Mouse (Mus musculus) forebrain, embryonic 16.5 days (tissue): ENCODE measurements at regions not wholly inside any gene's neighbourhood (a gene's known extent, or its start where the extent isn't known, plus 50 kb on each side); places are given as distances from the start of the nearest gene placed in this dataset.

Experiments
- ATAC-seq: fragments of 200-750 bp; cut with Nextera tagmentation; 2 replicates; pipeline ENCODE4 v1.8.0; 2017; ENCODE audit warnings: mild to moderate bottlenecking, moderate library complexity
- H3K27ac ChIP-seq: fragments of 300-500 bp; sonication (generic); 2 replicates; pipeline ENCODE4 v1.5.1; 2014; ENCODE audit warnings: low read length, control low read depth
- H3K27me3 ChIP-seq: fragments of 300-500 bp; sonication (generic); replicated peaks from 2 replicates; pipeline ENCODE4 v1.6.1; 2014; ENCODE audit warnings: low read length; ENCODE audit not compliant: control insufficient read depth, insufficient read depth
- H3K36me3 ChIP-seq: fragments of 300-500 bp; sonication (generic); 2 replicates; pipeline ENCODE4 v1.6.1; 2014; ENCODE audit not compliant: control insufficient read depth, insufficient read depth
- H3K4me1 ChIP-seq: fragments of 300-500 bp; sonication (generic); replicated peaks from 2 replicates; pipeline ENCODE4 v1.6.1; 2014; ENCODE audit warnings: low read length; ENCODE audit not compliant: control insufficient read depth, insufficient read depth
- H3K4me2 ChIP-seq: fragments of 300-500 bp; sonication (generic); 2 replicates; pipeline ENCODE4 v1.6.1; 2014; ENCODE audit warnings: mild to moderate bottlenecking, low read length, control low read depth
- H3K4me3 ChIP-seq: fragments of 300-500 bp; sonication (generic); replicated peaks from 2 replicates; pipeline ENCODE4 v1.5.1; 2014; ENCODE audit warnings: mild to moderate bottlenecking, low read length, control low read depth
- H3K9ac ChIP-seq: fragments of 300-500 bp; sonication (generic); replicated peaks from 2 replicates; pipeline ENCODE4 v1.6.1; 2014; ENCODE audit warnings: low read depth, low read length, control low read depth
- H3K9me3 ChIP-seq: fragments of 300-500 bp; sonication (generic); 2 replicates; pipeline ENCODE4 v1.6.1; 2016; ENCODE audit warnings: low read length; ENCODE audit not compliant: control insufficient read depth
- WGBS: fragments of 180-500 bp; shearing (Covaris S2); extraction: QIAGEN DNeasy Blood & Tissue Kit; methylation state at CpG from one replicate; pipeline ENCODE4 v1.1.7; 2014; 5-methylcytosine and 5-hydroxymethylcytosine counted together

DNA sequence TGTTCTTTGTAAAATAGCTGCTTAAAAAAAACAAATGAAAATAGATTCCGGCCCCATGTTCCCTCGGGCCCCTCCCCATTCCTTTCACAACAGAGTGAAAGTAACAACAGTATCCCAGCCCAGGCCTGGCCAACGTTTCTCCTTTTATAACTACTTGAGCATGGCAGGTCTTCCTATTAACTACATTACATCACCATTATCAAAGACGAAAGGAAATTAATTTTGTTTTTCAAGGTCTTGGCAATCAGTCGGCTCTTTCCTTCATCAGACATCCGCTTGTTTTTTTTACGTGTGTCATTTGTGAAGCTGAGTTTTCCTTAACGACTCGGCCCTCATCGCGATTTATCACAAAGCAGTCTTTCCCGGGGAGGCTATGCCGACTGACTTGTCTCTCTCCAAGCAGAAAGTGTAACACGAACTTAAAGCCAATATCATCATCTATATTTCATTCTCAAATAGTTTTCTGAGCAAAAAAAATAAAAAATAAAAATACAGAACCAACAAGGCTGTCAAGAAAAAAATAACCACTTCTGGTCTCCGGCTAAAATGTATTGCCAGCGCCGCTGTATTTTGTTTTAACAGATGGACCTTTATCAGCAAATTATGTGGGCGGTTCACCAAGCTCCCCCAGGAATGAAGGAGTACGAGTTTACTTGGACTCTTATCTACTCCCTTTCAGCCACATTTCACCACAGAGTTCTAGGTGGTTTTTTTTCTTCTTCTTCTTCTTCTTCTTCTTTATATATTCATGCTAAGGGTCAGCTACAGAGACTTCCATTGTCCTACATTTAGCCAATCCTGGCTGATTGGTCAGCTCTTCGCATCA is 89.9 kb upstream of the Cdkn3 start:
- no peak overlapping the region for H3K4me2 ChIP-seq
- H3K9ac ChIP-seq, result no peak overlapping the region
- H3K4me3 ChIP-seq, result no peak overlapping the region
- no peaks in the 10 kb centered on the region for H3K4me1 ChIP-seq
- no peaks in the 10 kb centered on the region; the same call in 1 of the 2 replicates for H3K9me3 ChIP-seq
- H3K27me3 ChIP-seq, result no peaks in the 10 kb centered on the region
- no peaks in the 10 kb centered on the region for H3K36me3 ChIP-seq
- WGBS, result 62% methylated on average over 20 of the region's 20 CpGs
- no peak overlapping the region for H3K27ac ChIP-seq
- no peak for ATAC-seq

DNA sequence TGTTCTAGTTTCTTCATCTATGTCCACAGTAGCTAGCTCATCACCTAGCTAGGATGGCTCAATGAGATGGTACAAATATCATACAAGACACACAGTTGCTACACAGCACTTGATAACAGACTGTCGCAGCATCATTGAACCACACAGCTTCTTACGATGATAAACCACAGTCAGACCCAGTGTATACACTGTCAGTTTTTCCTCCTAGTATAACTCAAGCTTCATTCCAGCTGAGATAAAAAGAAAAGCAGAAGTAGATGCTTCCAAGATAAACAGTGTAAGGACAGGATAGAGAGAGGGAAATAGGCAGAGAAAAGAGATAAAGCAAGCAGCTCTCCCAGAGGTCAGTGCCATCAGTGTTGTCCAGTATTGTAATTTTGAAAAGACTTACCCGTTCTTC is 92.1 kb upstream of the Cdkn3 start:
- no peak overlapping the region for H3K4me2 ChIP-seq
- no peak overlapping the region for H3K27ac ChIP-seq
- WGBS, result 95% methylated on average over 3 of the region's 3 CpGs
- no peaks in the 10 kb centered on the region for H3K27me3 ChIP-seq
- H3K4me3 ChIP-seq, result no peak overlapping the region
- H3K36me3 ChIP-seq, result no peaks in the 10 kb centered on the region
- no peak overlapping the region for H3K9ac ChIP-seq
- no peaks in the 10 kb centered on the region for H3K4me1 ChIP-seq
- no peak for ATAC-seq
- no peaks in the 10 kb centered on the region; the same call in 1 of the 2 replicates for H3K9me3 ChIP-seq

DNA sequence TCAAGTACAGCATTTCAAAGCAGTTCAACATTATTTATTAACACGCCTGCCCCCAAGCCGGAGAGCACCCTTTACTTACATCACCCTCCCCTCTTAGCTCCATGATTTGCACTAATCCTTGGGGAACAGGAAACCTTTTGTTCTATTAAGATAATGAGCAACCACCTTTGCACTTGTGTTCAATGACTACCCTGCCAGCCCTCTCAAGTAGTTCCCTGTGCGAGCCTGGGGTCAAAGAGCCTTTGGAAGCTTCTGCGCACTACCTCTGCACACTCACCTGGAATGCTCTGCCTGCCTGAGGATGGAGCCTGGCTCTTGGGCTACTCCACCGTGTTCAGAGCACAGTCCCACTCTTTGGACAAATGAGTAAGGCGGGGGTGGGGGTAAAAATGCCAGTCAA is 96.0 kb upstream of the Cdkn3 start:
- no peak for ATAC-seq
- Histone ChIP-seq H3K4me2 (no peak overlapping the region), H3K4me1 (peaks cover 7% of the 10 kb centered on the region), H3K27me3 (no peaks in the 10 kb centered on the region), H3K9ac (no peak overlapping the region), H3K4me3 (no peak overlapping the region), H3K9me3 (no peaks in the 10 kb centered on the region), H3K36me3 (no peaks in the 10 kb centered on the region), H3K27ac (no peak overlapping the region)
- WGBS, result 70% methylated on average over 6 of the region's 6 CpGs

GRCm38 (mm10) chr14:46663529-46663928 is 96.8 kb upstream of the Cdkn3 start:
- H3K4me3 ChIP-seq, result no peak overlapping the region
- H3K9ac ChIP-seq, result no peak overlapping the region
- H3K4me1 ChIP-seq, result peaks cover 7% of the 10 kb centered on the region
- 85% methylated on average over 5 of the region's 5 CpGs for WGBS
- no peak for ATAC-seq
- H3K4me2 ChIP-seq, result no peak overlapping the region
- H3K27ac ChIP-seq, result no peak overlapping the region
- no peaks in the 10 kb centered on the region for H3K9me3 ChIP-seq
- H3K27me3 ChIP-seq, result no peaks in the 10 kb centered on the region
- H3K36me3 ChIP-seq, result no peaks in the 10 kb centered on the region

DNA sequence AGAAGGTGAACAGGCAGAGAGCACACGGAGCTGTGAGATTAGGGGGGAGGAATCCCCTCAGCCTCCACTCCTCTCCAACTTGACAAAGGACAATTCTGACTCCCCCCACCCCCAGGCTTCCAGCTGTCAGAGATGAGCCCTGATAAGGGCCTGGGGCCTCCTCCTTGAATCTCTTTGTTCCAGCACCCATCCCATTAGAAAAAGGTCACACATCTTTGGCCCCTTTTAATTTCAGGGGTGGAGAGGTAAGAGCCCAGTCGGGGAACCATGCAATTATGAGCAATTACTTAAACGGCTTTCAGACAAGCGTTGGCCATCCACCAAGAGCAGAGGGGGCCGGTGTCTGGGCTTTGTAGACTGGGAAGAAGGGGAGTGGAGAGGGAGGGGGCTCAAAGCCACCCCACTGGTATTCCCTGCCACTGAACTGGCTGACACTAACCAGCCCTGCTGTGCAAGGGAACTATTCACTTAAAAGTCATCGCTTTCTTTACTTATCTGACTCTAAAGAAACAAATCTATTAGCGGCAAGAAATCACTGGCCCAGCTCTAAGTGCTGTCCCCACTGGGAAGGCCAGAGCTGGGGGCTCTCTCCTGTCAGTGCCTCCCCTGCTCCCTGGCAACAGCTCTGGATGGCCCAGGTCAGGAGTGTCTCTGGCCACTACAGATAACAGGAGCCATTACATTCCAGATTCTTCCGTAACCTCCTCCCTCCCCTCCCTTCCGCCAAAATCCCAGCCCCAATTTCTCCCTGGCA is 98.4 kb upstream of the Cdkn3 start:
- Histone ChIP-seq H3K4me3 (no peak overlapping the region), H3K36me3 (no peaks in the 10 kb centered on the region), H3K9me3 (no peaks in the 10 kb centered on the region), H3K4me2 (no peak overlapping the region), H3K27me3 (no peaks in the 10 kb centered on the region), H3K9ac (no peak overlapping the region), H3K4me1 (peaks cover 7% of the 10 kb centered on the region), H3K27ac (no peak overlapping the region)
- peak; percentile 66 for ATAC-seq
- WGBS, result 9% methylated on average over 9 of the region's 9 CpGs

DNA sequence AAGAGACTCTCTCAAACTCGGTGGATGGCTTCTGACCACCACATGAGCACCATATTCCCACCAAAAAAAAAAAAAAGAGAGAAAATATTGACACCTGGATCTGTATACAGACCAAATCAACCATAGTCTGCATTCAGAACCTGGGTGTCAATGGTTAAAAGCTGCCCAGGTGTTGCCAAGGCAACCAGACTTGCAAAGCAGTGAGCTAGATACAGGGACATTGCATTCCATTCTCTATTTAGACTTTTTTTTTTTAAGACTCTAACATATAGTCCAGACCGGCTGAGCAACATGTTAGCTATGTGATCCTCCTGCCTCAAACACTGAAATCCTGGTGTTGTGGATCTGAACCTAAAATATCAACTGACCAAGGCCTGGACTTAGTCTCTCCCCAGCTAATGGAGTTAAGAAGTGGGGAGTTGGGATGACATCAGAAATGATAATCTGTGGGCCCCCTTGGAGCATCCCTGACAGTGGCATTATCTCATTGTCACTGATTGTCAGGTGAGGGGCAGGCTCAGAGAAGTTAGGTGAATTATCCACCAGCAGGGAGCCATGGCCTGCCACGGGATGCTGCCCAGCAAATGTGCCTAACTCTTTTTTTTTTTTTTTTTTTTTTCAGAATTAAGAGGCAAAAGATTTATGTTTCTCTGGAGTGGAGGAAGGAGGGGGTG is 99.1 kb upstream of the Cdkn3 start:
- no peak overlapping the region for H3K9ac ChIP-seq

GRCm38 (mm10) chr14:46659365-46659764 is 101.0 kb upstream of the Cdkn3 start:
- Histone ChIP-seq H3K9ac (no peak overlapping the region), H3K27me3 (peaks cover 3% of the 10 kb centered on the region; the same call in 1 of the 2 replicates), H3K4me2 (no peak overlapping the region), H3K27ac (no peak overlapping the region), H3K4me1 (peaks cover 7% of the 10 kb centered on the region), H3K4me3 (no peak overlapping the region), H3K9me3 (no peaks in the 10 kb centered on the region), H3K36me3 (no peaks in the 10 kb centered on the region)
- ATAC-seq, result no peak
- WGBS, result 75% methylated on average over 4 of the region's 4 CpGs

More for the DNA sequence above, 99.1 kb upstream of the Cdkn3 start:
- WGBS, result 25% methylated on average over 3 of the region's 3 CpGs
- no peaks in the 10 kb centered on the region for H3K9me3 ChIP-seq
- no peak overlapping the region for H3K4me2 ChIP-seq
- H3K4me3 ChIP-seq, result no peak overlapping the region
- no peaks in the 10 kb centered on the region for H3K36me3 ChIP-seq
- no peaks in the 10 kb centered on the region for H3K27me3 ChIP-seq
- H3K4me1 ChIP-seq, result peaks cover 7% of the 10 kb centered on the region
- peak; percentile 66 for ATAC-seq
- no peak overlapping the region for H3K27ac ChIP-seq

GRCm38 (mm10) chr14:46656249-46656648 is 104.1 kb upstream of the Cdkn3 start:
- no peak for ATAC-seq
- WGBS, result 85% methylated on average over 10 of the region's 10 CpGs
- Histone ChIP-seq H3K4me1 (no peaks in the 10 kb centered on the region; the same call in 1 of the 2 replicates), H3K27ac (no peak overlapping the region), H3K4me3 (no peak overlapping the region), H3K9ac (no peak overlapping the region), H3K9me3 (no peaks in the 10 kb centered on the region), H3K4me2 (no peak overlapping the region), H3K36me3 (no peaks in the 10 kb centered on the region), H3K27me3 (peaks cover 7% of the 10 kb centered on the region; the same call in 1 of the 2 replicates)

DNA sequence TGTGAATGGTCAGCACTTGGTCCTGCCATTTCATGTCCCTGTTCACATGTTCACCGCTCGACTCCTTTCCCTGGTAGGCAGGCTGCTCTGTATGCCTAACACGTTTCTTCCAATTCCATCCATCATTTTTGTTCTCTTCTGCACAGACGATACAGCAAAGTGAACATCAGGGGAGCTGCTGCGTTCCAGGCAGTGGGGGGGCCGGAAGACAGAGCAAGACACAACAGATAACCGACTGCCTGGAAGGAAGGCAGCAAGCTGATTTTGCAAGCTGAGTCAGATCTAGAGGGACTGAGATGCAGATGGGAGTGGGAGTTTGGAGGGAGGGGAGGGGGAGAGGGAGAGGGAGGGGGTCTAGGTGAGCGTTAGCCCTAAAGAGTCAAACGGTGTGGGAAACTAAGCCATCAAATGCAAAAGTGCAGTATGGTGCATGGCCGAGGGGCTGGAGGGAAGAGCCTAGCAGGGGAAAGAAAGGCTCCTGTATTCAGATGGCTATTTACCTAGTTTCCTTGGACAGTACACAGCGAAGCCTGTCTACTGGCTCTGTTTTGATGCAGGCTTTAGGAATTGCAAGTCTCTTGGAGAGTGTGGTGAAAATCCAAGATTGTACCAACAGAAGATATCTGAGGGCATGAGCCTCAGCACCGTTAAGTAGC is 112.9 kb upstream of the Cdkn3 start:
- H3K4me1 ChIP-seq, result no peaks in the 10 kb centered on the region
- peaks cover 47% of the 10 kb centered on the region for H3K27me3 ChIP-seq
- WGBS, result 51% methylated on average over 12 of the region's 12 CpGs
- H3K36me3 ChIP-seq, result no peaks in the 10 kb centered on the region
- peak; percentile 71 for ATAC-seq
- H3K27ac ChIP-seq, result no peak overlapping the region
- H3K4me3 ChIP-seq, result no peak overlapping the region
- no peak overlapping the region for H3K4me2 ChIP-seq
- no peak overlapping the region for H3K9ac ChIP-seq
- no peaks in the 10 kb centered on the region for H3K9me3 ChIP-seq
